Mouse (Mus musculus): Measurements from ENCODE around the gene Gpi1.
"Not testable (repeated sequence)": the region's sequence is repeated elsewhere in the genome, so short reads cannot be mapped to it uniquely, and the experiment has no call there.

Gene Gpi1

GRCm38 (mm10) chr7:34229153-34229552 is 983 bp downstream of the Gpi1 start:
- DNase-seq (ENCODE audit: low read depth), result no peak

- peak; percentile 59 for DNase-seq (ENCODE audit: low read depth)
Measured at GRCm38 (mm10) chr7:34228641-34229040, 1.5 kb downstream of the Gpi1 start.

- DNase-seq (ENCODE audit: low read depth), result no peak
Measured at GRCm38 (mm10) chr7:34226846-34227245, 3.3 kb downstream of the Gpi1 start.

GRCm38 (mm10) chr7:34226086-34226485 is 4.0 kb downstream of the Gpi1 start:
- DNase-seq (ENCODE audit: low read depth), result no peak

- no peak for DNase-seq (ENCODE audit: low read depth)
Measured at GRCm38 (mm10) chr7:34224308-34224707, 5.8 kb downstream of the Gpi1 start.

- DNase-seq (ENCODE audit: low read depth), result no peak
Measured at GRCm38 (mm10) chr7:34222340-34222739, 7.8 kb downstream of the Gpi1 start.

- DNase-seq (ENCODE audit: low read depth), result peak; percentile 59
Measured at GRCm38 (mm10) chr7:34221594-34222250, 8.4 kb downstream of the Gpi1 start.

- no peak for DNase-seq (ENCODE audit: low read depth)
Measured at GRCm38 (mm10) chr7:34218496-34218895, 11.6 kb downstream of the Gpi1 start.

- no peak for DNase-seq (ENCODE audit: low read depth)
Measured at GRCm38 (mm10) chr7:34216474-34216873, 13.7 kb downstream of the Gpi1 start.

GRCm38 (mm10) chr7:34215481-34215880 is 14.7 kb downstream of the Gpi1 start:
- no peak for DNase-seq (ENCODE audit: low read depth)

GRCm38 (mm10) chr7:34214644-34215043 is 15.5 kb downstream of the Gpi1 start:
- peak; percentile 99 for DNase-seq (ENCODE audit: low read depth)

- peak; percentile 88 for DNase-seq (ENCODE audit: low read depth)
Measured at GRCm38 (mm10) chr7:34213281-34213680, 16.9 kb downstream of the Gpi1 start.

- peak; percentile 56 for DNase-seq (ENCODE audit: low read depth)
Measured at GRCm38 (mm10) chr7:34208027-34208745, 21.9 kb downstream of the Gpi1 start.

GRCm38 (mm10) chr7:34206331-34206730 is 23.8 kb downstream of the Gpi1 start:
- no peak for DNase-seq (ENCODE audit: low read depth)

GRCm38 (mm10) chr7:34202147-34202546 is 28.0 kb downstream of the Gpi1 start:
- not testable (repeated sequence) for DNase-seq (ENCODE audit: low read depth)

GRCm38 (mm10) chr7:34200829-34201228 is 29.3 kb downstream of the Gpi1 start:
- no peak for DNase-seq (ENCODE audit: low read depth)

GRCm38 (mm10) chr7:34198346-34198745 is 31.8 kb downstream of the Gpi1 start:
- peak; percentile 86 for DNase-seq (ENCODE audit: low read depth)

- DNase-seq (ENCODE audit: low read depth), result peak; percentile 91
Measured at GRCm38 (mm10) chr7:34196132-34197128, 33.7 kb downstream of the Gpi1 start, which contains the start of gene Pdcd2l. Gene Pdcd2l (minus strand): TSS chr7:34196661.

GRCm38 (mm10) chr7:34195632-34196031 is 34.5 kb downstream of the Gpi1 start:
- DNase-seq (ENCODE audit: low read depth), result peak; percentile 77

GRCm38 (mm10) chr7:34192825-34193224 is 37.3 kb downstream of the Gpi1 start:
- no peak for DNase-seq (ENCODE audit: low read depth)

GRCm38 (mm10) chr7:34189376-34189989 is 40.7 kb downstream of the Gpi1 start:
- DNase-seq (ENCODE audit: low read depth), result no peak

- DNase-seq (ENCODE audit: low read depth), result no peak
Measured at GRCm38 (mm10) chr7:34183794-34184193, 46.3 kb downstream of the Gpi1 start.

Data from 416B (cell line).